Mouse (Mus musculus) lung, embryonic 14.5 days (tissue): Measurements from ENCODE around the gene Vrk2. TPM values are rescaled to one million over a fixed set of nuclear protein-coding genes. Genes with fewer than 3 reads are reported as not detected.
A peak's percentile ranks its signal among the peaks of the same experiment; 100 is the strongest.

Experiments
- ATAC-seq: fragments of 200-750 bp; cut with Nextera tagmentation; 2 replicates; pipeline ENCODE4 v1.8.0; 2017; ENCODE audit warnings: mild to moderate bottlenecking, moderate TSS enrichment, moderate library complexity; ENCODE audit not compliant: insufficient read depth
- DNase-seq: peaks from one replicate; pipeline ENCODE4 v3.0.0-alpha.2; 2015
- H3K27ac ChIP-seq: fragments of 300-500 bp; sonication (generic); 2 replicates; pipeline ENCODE4 v1.5.1; 2014; ENCODE audit warnings: low read depth, mild to moderate bottlenecking, moderate library complexity
- H3K27me3 ChIP-seq: fragments of 300-500 bp; sonication (generic); 2 replicates; pipeline ENCODE4 v1.6.1; 2014; ENCODE audit warnings: low read length, control low read depth; ENCODE audit not compliant: insufficient read depth
- H3K36me3 ChIP-seq: fragments of 300-500 bp; sonication (generic); 2 replicates; pipeline ENCODE4 v1.6.1; 2014; ENCODE audit warnings: control low read depth; ENCODE audit not compliant: insufficient read depth
- H3K4me1 ChIP-seq: fragments of 300-500 bp; sonication (generic); 2 replicates; pipeline ENCODE4 v1.6.1; 2014; ENCODE audit warnings: antibody characterized with exemption, control low read depth; ENCODE audit not compliant: insufficient read depth
- H3K4me2 ChIP-seq: fragments of 300-500 bp; sonication (generic); 2 replicates; pipeline ENCODE4 v1.6.1; 2014; ENCODE audit warnings: mild to moderate bottlenecking
- H3K4me3 ChIP-seq: fragments of 300-500 bp; sonication (generic); 2 replicates; pipeline ENCODE4 v1.5.1; 2014; ENCODE audit warnings: low read depth, low read length
- H3K9ac ChIP-seq: fragments of 300-500 bp; sonication (generic); 2 replicates; pipeline ENCODE4 v1.6.1; 2014
- H3K9me3 ChIP-seq: fragments of 300-500 bp; sonication (generic); 2 replicates; pipeline ENCODE4 v1.6.1; 2016; ENCODE audit warnings: low read depth, low read length, control low read depth
- CTCF ChIP-seq: IDR thresholded peaks from 2 replicates; pipeline ENCODE4 v1.5.1; 2016; ENCODE audit warnings: antibody characterized with exemption, low read depth
- WGBS: fragments of 180-500 bp; shearing (Covaris S2); extraction: QIAGEN DNeasy Blood & Tissue Kit; methylation state at CpG from one replicate; pipeline ENCODE4 v1.1.7; 2014; 5-methylcytosine and 5-hydroxymethylcytosine counted together
- polyA plus RNA-seq: library from polyadenylated mRNA; unstranded; fragments of >200 nt; fragmentation: Nextera tagmentation; extraction: Ambion mirVana; gene quantifications from 2 replicates; pipeline ENCODE4 v1.2.1, GENCODE M21; 2014

Vrk2 gene
- polyA plus RNA-seq, 1 experiment from 2014 or later, result 26.4 TPM

DNA sequence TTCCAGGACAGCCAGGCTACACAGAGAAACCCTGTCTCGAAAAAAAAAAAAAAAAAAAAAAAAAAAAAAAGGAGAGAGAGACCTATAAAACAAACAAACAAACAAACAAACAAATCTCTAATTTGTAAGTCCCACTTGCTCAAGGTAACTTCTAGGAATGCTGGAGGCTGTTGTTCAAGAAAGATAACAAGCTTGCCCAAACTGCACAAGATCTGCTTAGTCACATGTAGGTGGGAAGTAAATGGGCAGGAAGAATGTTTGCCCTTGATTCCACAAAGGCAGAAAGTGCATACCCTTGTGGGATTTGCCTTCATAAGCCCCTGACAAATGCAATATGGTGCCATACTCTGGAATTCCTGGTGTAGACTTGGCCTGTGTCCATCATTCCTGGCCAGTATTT is 688 bp upstream of the Vrk2 start:
- no peak for TF ChIP-seq CTCF
- H3K4me1 ChIP-seq, result no peaks in the 10 kb centered on the region
- no peak overlapping the region for H3K4me2 ChIP-seq
- H3K9ac ChIP-seq, result no peak overlapping the region
- ATAC-seq (no peak), DNase-seq (no peak)
- no peaks in the 10 kb centered on the region for H3K9me3 ChIP-seq
- no peaks in the 10 kb centered on the region for H3K36me3 ChIP-seq
- no CpG with 5 or more reads among the region's 1 CpGs for WGBS
- H3K4me3 ChIP-seq, result no peak overlapping the region
- H3K27me3 ChIP-seq, result no peaks in the 10 kb centered on the region
- H3K27ac ChIP-seq, result no peak overlapping the region

DNA sequence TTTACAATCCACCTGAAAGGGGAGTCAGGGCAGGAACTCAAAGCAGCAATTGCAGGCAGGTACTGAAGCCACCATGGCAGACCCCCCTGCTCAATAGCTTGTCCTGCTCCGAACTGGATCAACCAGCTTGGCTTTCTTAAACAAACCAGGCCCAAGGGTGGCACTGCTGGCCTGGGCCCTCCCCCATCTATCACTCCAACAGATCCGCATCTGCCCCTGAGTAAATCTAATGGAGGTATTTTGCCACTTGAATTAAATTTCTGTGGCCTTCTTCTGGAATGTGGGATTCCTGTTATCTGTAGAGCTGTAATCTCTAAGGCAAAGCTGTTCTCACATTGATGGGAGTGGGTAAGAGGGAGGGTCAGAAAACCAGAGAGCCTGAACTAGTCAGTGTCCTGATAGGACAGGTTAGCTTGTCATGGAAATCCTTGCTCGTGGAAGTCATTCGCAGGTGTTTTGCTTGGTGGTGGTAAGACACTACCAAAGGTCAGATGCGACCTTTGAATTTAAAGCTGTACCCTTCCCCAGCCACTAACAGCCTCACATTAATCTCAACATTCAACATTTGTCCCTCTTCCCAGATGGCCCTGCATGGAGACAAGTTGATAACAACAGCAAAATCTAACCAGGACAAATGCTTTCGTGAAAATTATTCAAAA is 1.3 kb downstream of the Vrk2 start:
- Histone ChIP-seq H3K27me3 (no peaks in the 10 kb centered on the region), H3K9me3 (no peaks in the 10 kb centered on the region), H3K4me1 (no peaks in the 10 kb centered on the region), H3K27ac (peak overlapping the region; percentile 85), H3K36me3 (0 out of 2 replicates have a peak, but pooled peaks cover 4% of the 10 kb centered on the region), H3K9ac (peak overlapping the region; percentile 88), H3K4me3 (peak overlapping the region; percentile 70), H3K4me2 (peak overlapping the region; percentile 61)
- TF ChIP-seq CTCF, result no peak
- 26% methylated on average over 6 of the region's 6 CpGs for WGBS
- DNase-seq (peak; percentile 33), ATAC-seq (no peak)

- no peak for TF ChIP-seq CTCF
- ATAC-seq (no peak), DNase-seq (no peak)
- H3K36me3 ChIP-seq, result 0 out of 2 replicates have a peak, but pooled peaks cover 14% of the 10 kb centered on the region
- H3K4me3 ChIP-seq, result no peak overlapping the region
- H3K27me3 ChIP-seq, result no peaks in the 10 kb centered on the region
- no peaks in the 10 kb centered on the region for H3K9me3 ChIP-seq
- 81% methylated on average over 1 of the region's 1 CpGs for WGBS
- H3K4me1 ChIP-seq, result no peaks in the 10 kb centered on the region
- no peak overlapping the region for H3K27ac ChIP-seq
- no peak overlapping the region for H3K9ac ChIP-seq
- H3K4me2 ChIP-seq, result no peak overlapping the region
Observed at GRCm38 (mm10) chr11:26587184-26587524, 6.6 kb downstream of the Vrk2 start.

- no peak for TF ChIP-seq CTCF
- H3K4me1 ChIP-seq, result no peaks in the 10 kb centered on the region
- 0 out of 2 replicates have a peak, but pooled peaks cover 14% of the 10 kb centered on the region for H3K36me3 ChIP-seq
- no peak for ATAC-seq
- H3K27ac ChIP-seq, result no peak overlapping the region
- H3K9ac ChIP-seq, result no peak overlapping the region
- WGBS, result 65% methylated on average over 6 of the region's 6 CpGs
- H3K4me2 ChIP-seq, result no peak overlapping the region
- H3K4me3 ChIP-seq, result no peak overlapping the region
- no peaks in the 10 kb centered on the region for H3K9me3 ChIP-seq
- no peak for DNase-seq
- no peaks in the 10 kb centered on the region for H3K27me3 ChIP-seq
Observed at GRCm38 (mm10) chr11:26586367-26587183, 7.2 kb downstream of the Vrk2 start.

- WGBS, result 78% methylated on average over 17 of the region's 17 CpGs
- TF ChIP-seq CTCF, result no peak
- H3K4me3 ChIP-seq, result no peak overlapping the region
- H3K9me3 ChIP-seq, result no peaks in the 10 kb centered on the region
- 0 out of 2 replicates have a peak, but pooled peaks cover 14% of the 10 kb centered on the region for H3K36me3 ChIP-seq
- no peak overlapping the region for H3K9ac ChIP-seq
- H3K4me2 ChIP-seq, result no peak overlapping the region
- H3K4me1 ChIP-seq, result no peaks in the 10 kb centered on the region
- no peak overlapping the region for H3K27ac ChIP-seq
- DNase-seq (no peak), ATAC-seq (no peak)
- H3K27me3 ChIP-seq, result no peaks in the 10 kb centered on the region
Observed at GRCm38 (mm10) chr11:26585409-26586366, 8.1 kb downstream of the Vrk2 start.

DNA sequence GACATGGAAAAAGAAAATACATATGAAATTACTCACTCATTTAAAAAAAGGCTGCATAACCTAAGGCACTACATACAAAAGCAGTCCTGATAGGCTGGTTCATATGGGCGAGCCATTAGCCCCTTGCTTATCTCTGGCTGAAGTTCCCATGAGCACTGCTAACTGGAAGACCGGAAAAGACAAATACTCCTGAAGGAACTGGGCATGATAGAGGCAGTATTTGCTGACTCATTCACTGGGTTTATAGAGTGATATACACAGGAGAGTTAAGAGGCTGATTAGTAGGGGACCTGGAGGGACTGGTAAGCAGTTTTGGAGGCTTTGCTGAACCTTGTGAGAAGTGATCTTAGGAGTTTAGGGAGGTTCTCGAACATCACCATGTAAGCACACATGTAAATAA is 42.2 kb downstream of the Vrk2 start:
- no peak overlapping the region for H3K4me2 ChIP-seq
- 64% methylated on average over 3 of the region's 3 CpGs for WGBS
- H3K36me3 ChIP-seq, result no peaks in the 10 kb centered on the region
- no peak for DNase-seq
- H3K27me3 ChIP-seq, result no peaks in the 10 kb centered on the region
- H3K4me3 ChIP-seq, result no peak overlapping the region
- H3K27ac ChIP-seq, result no peak overlapping the region
- no peaks in the 10 kb centered on the region for H3K4me1 ChIP-seq
- ATAC-seq, result no peak
- TF ChIP-seq CTCF, result no peak
- no peaks in the 10 kb centered on the region for H3K9me3 ChIP-seq
- no peak overlapping the region for H3K9ac ChIP-seq
